Mouse (Mus musculus) right cerebral cortex, postnatal 25 days (tissue): ENCODE measurements around the gene Chrm3.
"Not testable (repeated sequence)": the region's sequence is repeated elsewhere in the genome, so short reads cannot be mapped to it uniquely, and the experiment has no call there.

Source experiments
- DNase-seq: peaks from one replicate; pipeline ENCODE4 v3.0.0; 2022

Chrm3 gene

GRCm38 (mm10) chr13:10360777-10361176 lies at the start of gene Chrm3:
Chrm3 (minus strand) TSS chr13:10360847.
- peak; percentile 79 for DNase-seq

- no peak for DNase-seq
Measured at GRCm38 (mm10) chr13:10394364-10394763, 33.7 kb upstream of the Chrm3 start.

- DNase-seq: not testable (repeated sequence)
Measured at GRCm38 (mm10) chr13:10375487-10375886, 14.8 kb upstream of the Chrm3 start.

GRCm38 (mm10) chr13:10360199-10360694 lies 400 bp downstream of the Chrm3 start:
- peak; percentile 58 for DNase-seq

GRCm38 (mm10) chr13:10359516-10360198 lies 990 bp downstream of the Chrm3 start:
- DNase-seq: no peak

GRCm38 (mm10) chr13:10355796-10356195 lies 4.9 kb downstream of the Chrm3 start:
- DNase-seq: no peak

- no peak for DNase-seq
Measured at GRCm38 (mm10) chr13:10354885-10355575, 5.6 kb downstream of the Chrm3 start.

- no peak for DNase-seq
Measured at GRCm38 (mm10) chr13:10352141-10352540, 8.5 kb downstream of the Chrm3 start.

GRCm38 (mm10) chr13:10344362-10344761 lies 16.3 kb downstream of the Chrm3 start:
- DNase-seq: no peak

GRCm38 (mm10) chr13:10335558-10335957 lies 25.1 kb downstream of the Chrm3 start:
- DNase-seq: no peak

GRCm38 (mm10) chr13:10332762-10333161 lies 27.9 kb downstream of the Chrm3 start:
- DNase-seq: no peak

GRCm38 (mm10) chr13:10309811-10310210 lies 50.8 kb downstream of the Chrm3 start:
- DNase-seq: no peak

GRCm38 (mm10) chr13:10295160-10295559 lies 65.5 kb downstream of the Chrm3 start:
- no peak for DNase-seq

GRCm38 (mm10) chr13:10284331-10284730 lies 76.3 kb downstream of the Chrm3 start:
- no peak for DNase-seq

- no peak for DNase-seq
Measured at GRCm38 (mm10) chr13:10274907-10275306, 85.7 kb downstream of the Chrm3 start.

- DNase-seq: no peak
Measured at GRCm38 (mm10) chr13:10263784-10264183, 96.9 kb downstream of the Chrm3 start.

- DNase-seq: no peak
Measured at GRCm38 (mm10) chr13:10253049-10253448, 107.6 kb downstream of the Chrm3 start.

GRCm38 (mm10) chr13:10251499-10252179 lies 109.0 kb downstream of the Chrm3 start:
- DNase-seq: no peak

GRCm38 (mm10) chr13:10244243-10244998 lies 116.2 kb downstream of the Chrm3 start:
- DNase-seq: no peak

GRCm38 (mm10) chr13:10240238-10240637 lies 120.4 kb downstream of the Chrm3 start:
- no peak for DNase-seq

GRCm38 (mm10) chr13:10239825-10240224 lies 120.8 kb downstream of the Chrm3 start:
- no peak for DNase-seq

- DNase-seq: no peak
Measured at GRCm38 (mm10) chr13:10237616-10238015, 123.0 kb downstream of the Chrm3 start.

GRCm38 (mm10) chr13:10236279-10236678 lies 124.4 kb downstream of the Chrm3 start:
- no peak for DNase-seq
